Mouse (Mus musculus) intestine, embryonic 14.5 days (tissue): Measurements from ENCODE around the gene Bmp8a. TPM values are rescaled to one million over a fixed set of nuclear protein-coding genes. Genes with fewer than 3 reads are reported as not detected.
"Not testable (repeated sequence)": the region's sequence is repeated elsewhere in the genome, so short reads cannot be mapped to it uniquely, and the experiment has no call there.

Source experiments
- ATAC-seq: fragments of 200-750 bp; cut with Nextera tagmentation; replicated peaks from 2 replicates; pipeline ENCODE4 v1.8.0; 2017; ENCODE audit warnings: low read depth, moderate number of reproducible peaks, moderate TSS enrichment, moderate library complexity; ENCODE audit not compliant: low FRiP score, low TSS enrichment
- DNase-seq: peaks from one replicate; pipeline ENCODE4 v3.0.0-alpha.2; 2018; ENCODE audit warnings: low spot score
- H3K27ac ChIP-seq: fragments of 300-500 bp; sonication (generic); 2 replicates; pipeline ENCODE4 v1.5.1; 2014; ENCODE audit warnings: low read depth, mild to moderate bottlenecking, control low read depth
- H3K27me3 ChIP-seq: fragments of 300-500 bp; sonication (generic); replicated peaks from 2 replicates; pipeline ENCODE4 v1.6.1; 2014; ENCODE audit warnings: low read length, control low read depth; ENCODE audit not compliant: control insufficient read depth, insufficient read depth
- H3K36me3 ChIP-seq: fragments of 300-500 bp; sonication (generic); 2 replicates; pipeline ENCODE4 v1.6.1; 2014; ENCODE audit warnings: low read length, control low read depth; ENCODE audit not compliant: control insufficient read depth, insufficient read depth
- H3K4me1 ChIP-seq: fragments of 300-500 bp; sonication (generic); replicated peaks from 2 replicates; pipeline ENCODE4 v1.6.1; 2014; ENCODE audit warnings: low read length, control low read depth, mixed read lengths; ENCODE audit not compliant: control insufficient read depth, insufficient read depth
- H3K4me2 ChIP-seq: fragments of 300-500 bp; sonication (generic); 2 replicates; pipeline ENCODE4 v1.6.1; 2014; ENCODE audit warnings: low read length
- H3K4me3 ChIP-seq: fragments of 300-500 bp; sonication (generic); 2 replicates; pipeline ENCODE4 v1.5.1; 2014; ENCODE audit warnings: low read depth, low read length, control low read depth, mixed read lengths
- H3K9ac ChIP-seq: fragments of 300-500 bp; sonication (generic); 2 replicates; pipeline ENCODE4 v1.6.1; 2014; ENCODE audit warnings: mild to moderate bottlenecking, low read length
- H3K9me3 ChIP-seq: fragments of 300-500 bp; sonication (generic); 2 replicates; pipeline ENCODE4 v1.6.1; 2016; ENCODE audit warnings: low read length, control low read depth; ENCODE audit not compliant: control insufficient read depth
- WGBS: fragments of 180-500 bp; shearing (Covaris S2); extraction: QIAGEN DNeasy Blood & Tissue Kit; methylation state at CpG from one replicate; pipeline ENCODE4 v1.1.7; 2014; 5-methylcytosine and 5-hydroxymethylcytosine counted together
- polyA plus RNA-seq: library from polyadenylated mRNA; unstranded; fragments of >200 nt; fragmentation: Nextera tagmentation; extraction: Ambion mirVana; gene quantifications from 2 replicates; pipeline ENCODE4 v1.2.1, GENCODE M21; 2014

Bmp8a gene
- polyA plus RNA-seq, 1 experiment from 2014 or later: 0.19 TPM

- ATAC-seq (no peak), DNase-seq (no peak)
- Histone ChIP-seq H3K4me2 (no peak overlapping the region), H3K9me3 (no peaks in the 10 kb centered on the region), H3K27me3 (no peaks in the 10 kb centered on the region), H3K4me3 (no peak overlapping the region), H3K27ac (no peak overlapping the region), H3K36me3 (peaks cover 90% of the 10 kb centered on the region), H3K9ac (no peak overlapping the region), H3K4me1 (no peaks in the 10 kb centered on the region)
- 87% methylated on average over 4 of the region's 4 CpGs for WGBS
Observed at GRCm38 (mm10) chr4:123298226-123298625, 44.8 kb downstream of the Bmp8a start.

- no peak overlapping the region for H3K4me2 ChIP-seq
- H3K9ac ChIP-seq: no peak overlapping the region
- H3K9me3 ChIP-seq: no peaks in the 10 kb centered on the region
- no peaks in the 10 kb centered on the region for H3K27me3 ChIP-seq
- no peaks in the 10 kb centered on the region for H3K4me1 ChIP-seq
- H3K36me3 ChIP-seq: peaks cover 90% of the 10 kb centered on the region
- no peak overlapping the region for H3K27ac ChIP-seq
- no peak overlapping the region for H3K4me3 ChIP-seq
- ATAC-seq (no peak), DNase-seq (no peak)
- WGBS: 95% methylated on average over 22 of the region's 22 CpGs
Observed at GRCm38 (mm10) chr4:123297195-123297960, 45.7 kb downstream of the Bmp8a start.

- ATAC-seq (no peak), DNase-seq (no peak)
- no peaks in the 10 kb centered on the region for H3K4me1 ChIP-seq
- H3K4me3 ChIP-seq: no peak overlapping the region
- no peaks in the 10 kb centered on the region for H3K9me3 ChIP-seq
- peaks cover 92% of the 10 kb centered on the region for H3K36me3 ChIP-seq
- no peaks in the 10 kb centered on the region for H3K27me3 ChIP-seq
- no peak overlapping the region for H3K27ac ChIP-seq
- 87% methylated on average over 5 of the region's 5 CpGs for WGBS
- no peak overlapping the region for H3K4me2 ChIP-seq
- H3K9ac ChIP-seq: no peak overlapping the region
Observed at GRCm38 (mm10) chr4:123296148-123296534, 46.9 kb downstream of the Bmp8a start.

- H3K9me3 ChIP-seq: no peaks in the 10 kb centered on the region
Observed at GRCm38 (mm10) chr4:123295516-123296147, 47.4 kb downstream of the Bmp8a start.

GRCm38 (mm10) chr4:123295026-123295425 lies 48.0 kb downstream of the Bmp8a start:
- WGBS: 72% methylated on average over 15 of the region's 15 CpGs
- H3K9ac ChIP-seq, ATAC-seq, H3K4me3 ChIP-seq, H3K27ac ChIP-seq, H3K27me3 ChIP-seq, DNase-seq, H3K4me2 ChIP-seq, H3K4me1 ChIP-seq, H3K9me3 ChIP-seq: not testable (repeated sequence)
- peaks cover 96% of the 10 kb centered on the region for H3K36me3 ChIP-seq

More at GRCm38 (mm10) chr4:123295516-123296147, 47.4 kb downstream of the Bmp8a start:
- H3K36me3 ChIP-seq: peaks cover 92% of the 10 kb centered on the region
- no peak for ATAC-seq
- no peak overlapping the region for H3K4me3 ChIP-seq
- H3K27me3 ChIP-seq: no peaks in the 10 kb centered on the region
- DNase-seq: no peak
- no peak overlapping the region for H3K9ac ChIP-seq
- WGBS: 91% methylated on average over 21 of the region's 21 CpGs
- H3K4me2 ChIP-seq: no peak overlapping the region
- H3K27ac ChIP-seq: no peak overlapping the region
- H3K4me1 ChIP-seq: no peaks in the 10 kb centered on the region

GRCm38 (mm10) chr4:123293661-123294443 lies 49.2 kb downstream of the Bmp8a start:
- 80% methylated on average over 7 of the region's 7 CpGs for WGBS
- ATAC-seq (no peak), DNase-seq (no peak)
- H3K36me3 ChIP-seq: peaks cover 96% of the 10 kb centered on the region
- H3K27ac ChIP-seq: no peak overlapping the region
- no peak overlapping the region for H3K9ac ChIP-seq
- H3K27me3 ChIP-seq: no peaks in the 10 kb centered on the region
- no peak overlapping the region for H3K4me2 ChIP-seq
- H3K4me3 ChIP-seq: no peak overlapping the region
- no peaks in the 10 kb centered on the region for H3K4me1 ChIP-seq
- H3K9me3 ChIP-seq: no peaks in the 10 kb centered on the region

GRCm38 (mm10) chr4:123292989-123293388 lies 50.1 kb downstream of the Bmp8a start:
- Histone ChIP-seq H3K27ac (no peak overlapping the region), H3K4me3 (no peak overlapping the region), H3K4me1 (no peaks in the 10 kb centered on the region), H3K9me3 (no peaks in the 10 kb centered on the region), H3K4me2 (no peak overlapping the region), H3K27me3 (no peaks in the 10 kb centered on the region), H3K36me3 (peaks cover 97% of the 10 kb centered on the region), H3K9ac (no peak overlapping the region)
- no peak for ATAC-seq
- WGBS: 83% methylated on average over 7 of the region's 7 CpGs
- no peak for DNase-seq

- no peak for ATAC-seq
- H3K27ac ChIP-seq: no peak overlapping the region
- H3K9ac ChIP-seq: no peak overlapping the region
- H3K9me3 ChIP-seq: no peaks in the 10 kb centered on the region
- DNase-seq: no peak
- peaks cover 100% of the 10 kb centered on the region for H3K36me3 ChIP-seq
- no peak overlapping the region for H3K4me2 ChIP-seq
- WGBS: 87% methylated on average over 3 of the region's 3 CpGs
- no peaks in the 10 kb centered on the region for H3K4me1 ChIP-seq
- H3K4me3 ChIP-seq: no peak overlapping the region
- H3K27me3 ChIP-seq: no peaks in the 10 kb centered on the region
Observed at GRCm38 (mm10) chr4:123292390-123292789, 50.7 kb downstream of the Bmp8a start.
